Mouse (Mus musculus): Measurements from ENCODE around the gene Mip. TPM values are rescaled to one million over a fixed set of nuclear protein-coding genes. Genes with fewer than 3 reads are reported as not detected.
"Not testable (repeated sequence)": the region's sequence is repeated elsewhere in the genome, so short reads cannot be mapped to it uniquely, and the experiment has no call there.

Mip gene
- polyA plus RNA-seq, 1 experiment from 2014 or later, result not detected

GRCm38 (mm10) chr10:128263393-128264310 lies 38.0 kb downstream of the Mip start:
- no peaks in the 10 kb centered on the region for H3K27me3 ChIP-seq (ENCODE audit: control insufficient read depth, insufficient read depth, low read length)
- WGBS, result 74% methylated on average over 6 of the region's 6 CpGs
- no peaks in the 10 kb centered on the region for H3K36me3 ChIP-seq (ENCODE audit: control insufficient read depth, insufficient read depth)
- H3K9me3 ChIP-seq (replicated peaks; ENCODE audit: control insufficient read depth, low read length), result no peaks in the 10 kb centered on the region
- no peak overlapping the region for H3K4me3 ChIP-seq (ENCODE audit: low read length)
- no peak for ATAC-seq (replicated peaks; ENCODE audit: extremely low read depth, insufficient read depth, low FRiP score)
- H3K9ac ChIP-seq (ENCODE audit: low read length), result no peak overlapping the region
- no peak overlapping the region for H3K4me2 ChIP-seq (ENCODE audit: low read depth, low read length)
- H3K27ac ChIP-seq (ENCODE audit: low read length), result no peak overlapping the region
- H3K4me1 ChIP-seq (ENCODE audit: control insufficient read depth, insufficient read depth, low read length), result no peaks in the 10 kb centered on the region

GRCm38 (mm10) chr10:128268371-128268770 lies 42.7 kb downstream of the Mip start, which contains the start of gene Apof:
TSS of gene Apof (plus strand) at chr10:128268671.
- no peak within 1 kb of the TSS for H3K4me3 ChIP-seq (ENCODE audit: low read length)
- 64% methylated on average over 6 of the region's 6 CpGs for WGBS
- ATAC-seq (replicated peaks; ENCODE audit: extremely low read depth, insufficient read depth, low FRiP score), result no peak
- H3K27ac ChIP-seq (ENCODE audit: low read length), result no peak within 1 kb of the TSS
- no peaks in the 10 kb centered on the region for H3K27me3 ChIP-seq (ENCODE audit: control insufficient read depth, insufficient read depth, low read length)
- no peaks in the 10 kb centered on the region for H3K9me3 ChIP-seq (replicated peaks; ENCODE audit: control insufficient read depth, low read length)
- H3K9ac ChIP-seq (ENCODE audit: low read length), result no peak within 1 kb of the TSS
- peaks cover 10% of the 10 kb centered on the region for H3K4me1 ChIP-seq (ENCODE audit: control insufficient read depth, insufficient read depth, low read length)
- no peaks in the 10 kb centered on the region for H3K36me3 ChIP-seq (ENCODE audit: control insufficient read depth, insufficient read depth)
- no peak within 1 kb of the TSS for H3K4me2 ChIP-seq (ENCODE audit: low read depth, low read length)

- H3K9me3 ChIP-seq (replicated peaks; ENCODE audit: control insufficient read depth, low read length), result no peaks in the 10 kb centered on the region
- no peaks in the 10 kb centered on the region for H3K36me3 ChIP-seq (ENCODE audit: control insufficient read depth, insufficient read depth)
- ATAC-seq (replicated peaks; ENCODE audit: extremely low read depth, insufficient read depth, low FRiP score), result no peak
- H3K9ac ChIP-seq (ENCODE audit: low read length), result peak overlapping the region; percentile 88
- 86% methylated on average over 16 of the region's 16 CpGs for WGBS
- no peaks in the 10 kb centered on the region for H3K27me3 ChIP-seq (ENCODE audit: control insufficient read depth, insufficient read depth, low read length)
- H3K27ac ChIP-seq (ENCODE audit: low read length), result no peak overlapping the region
- H3K4me2 ChIP-seq (ENCODE audit: low read depth, low read length), result peak overlapping the region; percentile 80; the same call in 1 of the 2 replicates
- no peak overlapping the region for H3K4me3 ChIP-seq (ENCODE audit: low read length)
- peaks cover 14% of the 10 kb centered on the region for H3K4me1 ChIP-seq (ENCODE audit: control insufficient read depth, insufficient read depth, low read length)
Measured at GRCm38 (mm10) chr10:128269206-128269910, 43.7 kb downstream of the Mip start.

- H3K36me3 ChIP-seq (ENCODE audit: control insufficient read depth, insufficient read depth), result no peaks in the 10 kb centered on the region
- peak within 1 kb of the TSS; percentile 91 for H3K4me3 ChIP-seq (ENCODE audit: low read length)
- peak; percentile 99 for ATAC-seq (replicated peaks; ENCODE audit: extremely low read depth, insufficient read depth, low FRiP score)
- H3K27ac ChIP-seq (ENCODE audit: low read length), result peak within 1 kb of the TSS; percentile 81
- under 1% methylated on average over 43 of the region's 43 CpGs for WGBS
- no peaks in the 10 kb centered on the region for H3K27me3 ChIP-seq (ENCODE audit: control insufficient read depth, insufficient read depth, low read length)
- peaks cover 14% of the 10 kb centered on the region for H3K4me1 ChIP-seq (ENCODE audit: control insufficient read depth, insufficient read depth, low read length)
- peak within 1 kb of the TSS; percentile 88 for H3K9ac ChIP-seq (ENCODE audit: low read length)
- H3K9me3 ChIP-seq (replicated peaks; ENCODE audit: control insufficient read depth, low read length), result no peaks in the 10 kb centered on the region
- peak within 1 kb of the TSS; percentile 80 for H3K4me2 ChIP-seq (ENCODE audit: low read depth, low read length)
Measured at GRCm38 (mm10) chr10:128270287-128270841, 44.7 kb downstream of the Mip start, which contains the start of gene Stat2. TSS of gene Stat2 (plus strand) at chr10:128270559.

GRCm38 (mm10) chr10:128270866-128271265 lies 45.2 kb downstream of the Mip start:
- H3K4me1 ChIP-seq (ENCODE audit: control insufficient read depth, insufficient read depth, low read length), result peaks cover 14% of the 10 kb centered on the region
- no peaks in the 10 kb centered on the region for H3K27me3 ChIP-seq (ENCODE audit: control insufficient read depth, insufficient read depth, low read length)
- H3K4me2 ChIP-seq (ENCODE audit: low read depth, low read length), result peak overlapping the region; percentile 78
- H3K9ac ChIP-seq (ENCODE audit: low read length), result peak overlapping the region; percentile 88
- 37% methylated on average over 7 of the region's 7 CpGs for WGBS
- ATAC-seq (replicated peaks; ENCODE audit: extremely low read depth, insufficient read depth, low FRiP score), result no peak
- no peaks in the 10 kb centered on the region for H3K36me3 ChIP-seq (ENCODE audit: control insufficient read depth, insufficient read depth)
- peak overlapping the region; percentile 91 for H3K4me3 ChIP-seq (ENCODE audit: low read length)
- H3K27ac ChIP-seq (ENCODE audit: low read length), result peak overlapping the region; percentile 81
- H3K9me3 ChIP-seq (replicated peaks; ENCODE audit: control insufficient read depth, low read length), result no peaks in the 10 kb centered on the region

DNA sequence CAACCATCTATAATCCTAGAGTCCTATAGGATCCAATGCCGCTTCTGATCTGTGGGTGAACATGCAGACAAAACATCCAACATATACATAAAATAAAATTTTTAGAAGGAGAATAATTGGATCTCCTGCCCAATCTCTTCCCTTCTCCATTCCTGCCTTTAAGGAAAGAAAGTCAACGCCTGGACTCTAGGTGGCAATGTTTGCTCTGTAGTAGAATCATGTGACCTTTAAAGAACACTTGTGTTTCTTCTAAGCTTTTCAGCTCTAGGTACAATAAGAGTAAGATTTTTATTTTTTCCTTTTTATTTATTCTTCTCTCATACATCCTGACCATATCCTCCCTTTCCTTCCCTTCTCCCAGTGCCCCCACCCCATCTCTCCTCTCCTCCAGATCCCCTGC lies 46.2 kb downstream of the Mip start:
- no peak for ATAC-seq (replicated peaks; ENCODE audit: extremely low read depth, insufficient read depth, low FRiP score)
- no peak overlapping the region for H3K4me2 ChIP-seq (ENCODE audit: low read depth, low read length)
- peaks cover 14% of the 10 kb centered on the region for H3K4me1 ChIP-seq (ENCODE audit: control insufficient read depth, insufficient read depth, low read length)
- H3K27ac ChIP-seq (ENCODE audit: low read length), result no peak overlapping the region
- H3K36me3 ChIP-seq (ENCODE audit: control insufficient read depth, insufficient read depth), result no peaks in the 10 kb centered on the region
- H3K27me3 ChIP-seq (ENCODE audit: control insufficient read depth, insufficient read depth, low read length), result no peaks in the 10 kb centered on the region
- H3K4me3 ChIP-seq (ENCODE audit: low read length), result no peak overlapping the region
- H3K9me3 ChIP-seq (replicated peaks; ENCODE audit: control insufficient read depth, low read length), result no peaks in the 10 kb centered on the region
- no peak overlapping the region for H3K9ac ChIP-seq (ENCODE audit: low read length)
- 72% methylated on average over 2 of the region's 2 CpGs for WGBS

- not testable (repeated sequence) for ATAC-seq (replicated peaks; ENCODE audit: extremely low read depth, insufficient read depth, low FRiP score); H3K27ac ChIP-seq (ENCODE audit: low read length); H3K4me3 ChIP-seq (ENCODE audit: low read length); H3K36me3 ChIP-seq (ENCODE audit: control insufficient read depth, insufficient read depth); H3K9ac ChIP-seq (ENCODE audit: low read length); H3K4me2 ChIP-seq (ENCODE audit: low read depth, low read length); H3K9me3 ChIP-seq (replicated peaks; ENCODE audit: control insufficient read depth, low read length); H3K27me3 ChIP-seq (ENCODE audit: control insufficient read depth, insufficient read depth, low read length)
- WGBS, result 95% methylated on average over 4 of the region's 7 CpGs
- peaks cover 14% of the 10 kb centered on the region for H3K4me1 ChIP-seq (ENCODE audit: control insufficient read depth, insufficient read depth, low read length)
Measured at GRCm38 (mm10) chr10:128272819-128273439, 47.3 kb downstream of the Mip start.

DNA sequence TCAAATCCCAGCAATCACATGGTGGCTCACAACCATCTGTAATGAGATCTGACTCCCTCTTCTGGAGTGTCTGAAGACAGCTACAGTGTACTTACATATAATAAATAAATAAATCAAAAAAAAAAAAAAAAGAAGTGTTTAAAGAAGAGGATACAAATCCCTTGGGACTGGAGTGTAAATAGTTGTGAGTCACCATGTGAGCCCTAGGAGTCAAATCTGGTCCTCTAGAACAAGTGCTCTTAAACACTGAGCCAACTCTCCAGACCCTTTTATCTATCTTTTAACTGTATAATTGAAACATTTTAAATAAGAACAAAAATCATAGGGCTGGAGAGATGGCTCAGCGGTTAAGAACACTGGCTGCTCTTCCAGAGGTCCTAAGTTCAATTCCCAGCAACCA lies 49.7 kb downstream of the Mip start:
- peaks cover 10% of the 10 kb centered on the region for H3K4me1 ChIP-seq (ENCODE audit: control insufficient read depth, insufficient read depth, low read length)
- not testable (repeated sequence) for H3K4me3 ChIP-seq (ENCODE audit: low read length); H3K9ac ChIP-seq (ENCODE audit: low read length); H3K27ac ChIP-seq (ENCODE audit: low read length); H3K36me3 ChIP-seq (ENCODE audit: control insufficient read depth, insufficient read depth); ATAC-seq (replicated peaks; ENCODE audit: extremely low read depth, insufficient read depth, low FRiP score); H3K9me3 ChIP-seq (replicated peaks; ENCODE audit: control insufficient read depth, low read length); H3K4me2 ChIP-seq (ENCODE audit: low read depth, low read length); H3K27me3 ChIP-seq (ENCODE audit: control insufficient read depth, insufficient read depth, low read length)
- 100% methylated on average over 1 of the region's 1 CpGs for WGBS
